Mouse (Mus musculus) cerebellum, adult 2 months (tissue): Measurements from ENCODE around the gene Lat.

ENCODE experiments used
- CTCF ChIP-seq: fragments of 200-500 bp; IDR thresholded peaks from 2 replicates; pipeline ENCODE4 v1.5.1; 2011; ENCODE audit warnings: low read depth, mild to moderate bottlenecking, control low read depth, low read length, moderate library complexity, borderline replicate concordance; ENCODE audit not compliant: insufficient read depth
- POLR2A ChIP-seq: fragments of 200-500 bp; IDR thresholded peaks from 2 replicates; pipeline ENCODE4 v1.6.1; 2011; ENCODE audit warnings: low read length, control low read depth, borderline replicate concordance; ENCODE audit not compliant: insufficient read depth

GRCm38 (mm10) chr7:126359049-126359448 is 10.3 kb downstream of the Lat start:
- TF ChIP-seq POLR2A: no peak
- TF ChIP-seq CTCF: no peak
